Mouse (Mus musculus): ENCODE data around the gene BC051142. TPM values are rescaled to one million over a fixed set of nuclear protein-coding genes. Genes with fewer than 3 reads are reported as not detected.

The BC051142 gene
- polyA plus RNA-seq, 1 experiment = not detected

DNA sequence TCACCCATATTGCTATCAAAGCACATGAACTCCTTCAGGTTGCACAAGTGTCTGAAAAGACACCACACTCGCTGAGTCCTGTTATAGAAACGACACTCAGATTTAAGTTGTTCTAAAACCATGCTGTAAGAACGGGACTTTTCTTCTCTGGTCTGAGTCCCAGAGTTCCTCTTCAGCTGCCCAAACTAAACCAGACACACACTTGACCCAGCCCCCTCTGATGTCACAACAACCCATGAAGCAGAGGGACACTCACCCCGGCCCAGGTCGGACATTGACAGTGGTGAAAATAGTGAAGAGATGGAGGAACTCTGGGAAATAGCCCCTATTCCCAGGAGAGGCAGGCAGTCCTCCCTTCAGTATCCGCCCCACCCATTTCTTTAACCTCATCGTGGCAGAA, 7.1 kb upstream of the BC051142 start:
- H3K36me3 ChIP-seq (ENCODE audit: control insufficient read depth) = no peaks in the 10 kb centered on the region
- H3K9me3 ChIP-seq (ENCODE audit: control insufficient read depth, low read length) = no peaks in the 10 kb centered on the region; the same call in 1 of the 2 replicates
- TF ChIP-seq GATA1 (IDR thresholded peaks at IDR 0.05; ENCODE audit: low read length) (no peak), TAL1 (IDR thresholded peaks at IDR 0.05; ENCODE audit: low read length) (no peak)
- H3K27me3 ChIP-seq (ENCODE audit: control insufficient read depth) = peaks cover 18% of the 10 kb centered on the region
- H3K4me3 ChIP-seq (replicated peaks) = no peak overlapping the region
- H3K4me1 ChIP-seq (ENCODE audit: control insufficient read depth) = no peaks in the 10 kb centered on the region

DNA sequence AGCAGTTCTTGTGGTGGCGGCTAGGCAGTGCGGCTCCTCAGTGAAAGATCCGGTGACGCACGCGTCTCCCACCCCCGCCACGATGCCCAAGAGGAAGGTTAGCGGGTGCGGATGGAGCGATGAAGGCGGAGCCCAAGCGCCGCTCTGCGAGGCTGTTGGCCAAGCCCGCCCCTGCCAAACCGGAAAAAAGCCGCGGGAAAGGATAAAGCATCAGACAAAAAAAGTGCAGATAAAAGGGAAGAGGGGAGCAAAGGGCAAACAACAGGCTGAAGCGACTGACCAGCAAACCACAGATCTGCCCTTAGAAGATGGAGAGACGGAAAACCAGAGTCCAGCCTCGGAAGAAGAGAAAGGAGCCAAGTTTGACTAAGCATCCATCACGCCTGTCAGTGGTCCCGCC, 6.3 kb upstream of the BC051142 start:
- Histone ChIP-seq H3K36me3 (ENCODE audit: control insufficient read depth) (no peaks in the 10 kb centered on the region), H3K27me3 (ENCODE audit: control insufficient read depth) (peaks cover 18% of the 10 kb centered on the region), H3K4me1 (ENCODE audit: control insufficient read depth) (no peaks in the 10 kb centered on the region), H3K9me3 (ENCODE audit: control insufficient read depth, low read length) (no peaks in the 10 kb centered on the region; the same call in 1 of the 2 replicates), H3K4me3 (replicated peaks) (no peak overlapping the region)
- no peak for TF ChIP-seq GATA1 (IDR thresholded peaks at IDR 0.05; ENCODE audit: low read length)

DNA sequence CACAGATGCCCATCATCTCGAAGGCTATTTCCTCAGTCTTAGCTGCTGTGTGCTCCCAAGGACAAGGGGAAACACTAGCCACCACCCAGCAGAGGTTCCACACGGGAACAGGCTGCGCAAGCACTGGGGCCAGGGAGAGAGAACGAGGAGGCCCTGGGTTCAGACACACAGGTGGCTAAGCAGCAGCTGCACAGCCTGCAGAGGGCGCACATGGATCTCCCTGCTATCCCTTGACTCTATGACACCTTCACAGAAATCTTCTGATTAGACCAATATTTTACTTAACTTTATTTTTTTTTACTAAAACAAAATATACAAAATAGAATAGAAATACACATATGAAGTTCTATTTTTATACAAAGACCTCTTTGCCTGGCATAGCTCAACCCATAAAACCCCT, 1.3 kb upstream of the BC051142 start:
- H3K4me1 ChIP-seq (ENCODE audit: control insufficient read depth) = peaks cover 8% of the 10 kb centered on the region
- H3K9me3 ChIP-seq (ENCODE audit: control insufficient read depth, low read length) = no peaks in the 10 kb centered on the region
- H3K4me3 ChIP-seq (replicated peaks) = no peak overlapping the region
- H3K36me3 ChIP-seq (ENCODE audit: control insufficient read depth) = no peaks in the 10 kb centered on the region
- TF ChIP-seq GATA1 (IDR thresholded peaks at IDR 0.05; ENCODE audit: low read length) (no peak), TAL1 (IDR thresholded peaks at IDR 0.05; ENCODE audit: low read length) (no peak)
- H3K27me3 ChIP-seq (ENCODE audit: control insufficient read depth) = peaks cover 28% of the 10 kb centered on the region

DNA sequence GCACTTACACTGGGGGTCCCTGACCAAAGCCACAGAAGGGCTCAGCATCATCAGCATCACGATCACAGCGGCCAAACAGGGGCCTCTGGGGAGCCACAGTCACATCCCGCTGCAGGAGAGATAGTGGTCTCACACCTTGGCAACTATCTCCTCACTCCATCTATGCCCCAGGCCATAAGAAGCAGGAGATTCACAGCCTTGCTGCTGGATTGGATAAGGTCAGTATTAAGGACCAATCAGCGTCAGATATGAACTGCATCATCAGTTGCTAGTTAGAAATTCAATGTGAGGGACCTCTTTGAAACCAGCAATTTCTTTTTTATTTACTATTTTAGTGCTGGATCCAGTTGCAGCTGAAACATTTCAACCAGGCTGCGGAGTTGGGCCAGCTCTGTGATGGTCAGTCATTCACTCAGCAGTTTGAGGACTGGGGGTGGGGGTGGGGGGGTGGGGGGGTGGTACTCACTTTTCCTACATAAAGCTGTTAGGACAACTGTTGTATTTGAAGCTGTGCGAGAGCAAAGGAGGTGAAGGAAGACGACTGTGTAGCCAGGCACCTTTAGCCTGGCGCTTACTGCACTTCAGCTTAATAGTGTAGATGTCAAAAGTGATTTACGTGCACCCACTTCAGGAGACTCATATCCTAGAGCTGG, 436 bp upstream of the BC051142 start:
- H3K9me3 ChIP-seq (ENCODE audit: control insufficient read depth, low read length) = no peaks in the 10 kb centered on the region
- no peaks in the 10 kb centered on the region for H3K36me3 ChIP-seq (ENCODE audit: control insufficient read depth)
- peak overlapping the region; percentile 51 for H3K4me3 ChIP-seq (replicated peaks)
- H3K4me1 ChIP-seq (ENCODE audit: control insufficient read depth) = peaks cover 8% of the 10 kb centered on the region
- peaks cover 24% of the 10 kb centered on the region for H3K27me3 ChIP-seq (ENCODE audit: control insufficient read depth)
- no peak for TF ChIP-seq GATA1 (IDR thresholded peaks at IDR 0.05; ENCODE audit: low read length)
- no peak for TF ChIP-seq TAL1 (IDR thresholded peaks at IDR 0.05; ENCODE audit: low read length)

DNA sequence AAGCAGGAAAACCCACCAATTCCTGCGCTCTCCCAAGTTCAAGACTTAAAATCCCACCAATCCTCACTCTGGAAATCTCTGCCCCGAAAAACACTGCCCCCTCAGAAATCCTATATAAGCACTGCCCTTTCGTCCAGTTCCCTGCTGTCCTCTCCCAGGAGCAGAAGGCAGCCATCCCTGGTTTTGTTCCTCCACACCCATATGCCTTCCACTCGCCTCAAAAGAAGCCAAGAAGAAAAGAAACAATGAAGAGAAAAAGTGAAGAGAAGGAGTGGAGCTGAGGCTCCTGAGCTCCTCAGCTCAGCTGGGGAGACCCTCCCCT, 735 bp downstream of the BC051142 start:
- no peak overlapping the region for H3K4me3 ChIP-seq (replicated peaks)
- no peaks in the 10 kb centered on the region for H3K36me3 ChIP-seq (ENCODE audit: control insufficient read depth)
- TF ChIP-seq TAL1 (IDR thresholded peaks at IDR 0.05; ENCODE audit: low read length) (no peak), GATA1 (IDR thresholded peaks at IDR 0.05; ENCODE audit: low read length) (no peak)
- peaks cover 8% of the 10 kb centered on the region for H3K4me1 ChIP-seq (ENCODE audit: control insufficient read depth)
- H3K9me3 ChIP-seq (ENCODE audit: control insufficient read depth, low read length) = no peaks in the 10 kb centered on the region
- peaks cover 24% of the 10 kb centered on the region for H3K27me3 ChIP-seq (ENCODE audit: control insufficient read depth)

DNA sequence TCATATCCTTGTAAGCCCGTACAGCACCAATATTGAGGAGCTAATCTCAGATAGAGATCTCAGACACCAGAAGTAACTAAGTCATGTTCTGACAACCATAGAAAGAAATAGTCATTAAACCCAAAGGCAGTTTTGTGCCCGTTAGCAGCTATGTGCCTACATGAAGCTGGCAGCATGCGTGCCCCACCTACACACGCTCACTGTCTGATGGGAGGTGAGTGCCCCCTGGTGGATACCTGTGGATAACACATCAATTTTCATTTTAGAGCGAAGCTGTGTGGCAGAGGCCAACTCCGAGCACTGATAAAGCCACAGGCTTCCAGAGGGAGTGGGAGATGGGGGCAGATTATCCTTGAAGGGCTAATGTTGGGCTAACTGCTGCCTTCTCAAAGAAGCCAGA, 12.5 kb downstream of the BC051142 start:
- TF ChIP-seq GATA1 (IDR thresholded peaks at IDR 0.05; ENCODE audit: low read length) (no peak), TAL1 (IDR thresholded peaks at IDR 0.05; ENCODE audit: low read length) (no peak)
- Histone ChIP-seq H3K27me3 (ENCODE audit: control insufficient read depth) (no peaks in the 10 kb centered on the region), H3K4me3 (replicated peaks) (no peak overlapping the region), H3K36me3 (ENCODE audit: control insufficient read depth) (no peaks in the 10 kb centered on the region), H3K4me1 (ENCODE audit: control insufficient read depth) (no peaks in the 10 kb centered on the region), H3K9me3 (ENCODE audit: control insufficient read depth, low read length) (no peaks in the 10 kb centered on the region)

DNA sequence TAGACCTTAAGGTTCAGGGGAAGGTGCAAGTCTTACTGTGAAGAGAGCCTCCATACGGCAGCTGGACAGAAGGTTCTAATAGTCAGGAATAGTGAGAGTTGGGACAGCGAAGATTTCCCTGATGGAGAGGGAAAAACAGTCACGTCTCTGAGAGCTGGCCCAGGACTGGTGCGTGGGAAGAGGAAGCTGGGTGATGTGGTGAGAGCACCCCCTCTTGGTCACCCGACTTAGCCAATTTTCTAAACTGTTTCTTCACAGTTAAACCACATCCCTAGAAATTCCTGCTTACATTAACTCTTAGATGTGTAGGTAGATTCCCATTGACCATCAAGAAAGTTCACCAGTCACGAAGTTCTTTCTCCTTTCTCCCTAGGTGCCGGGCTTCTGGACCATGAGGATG, 21.4 kb downstream of the BC051142 start:
- no peaks in the 10 kb centered on the region for H3K27me3 ChIP-seq (ENCODE audit: control insufficient read depth)
- no peaks in the 10 kb centered on the region for H3K9me3 ChIP-seq (ENCODE audit: control insufficient read depth, low read length)
- H3K4me3 ChIP-seq (replicated peaks) = no peak overlapping the region
- H3K36me3 ChIP-seq (ENCODE audit: control insufficient read depth) = no peaks in the 10 kb centered on the region
- TF ChIP-seq GATA1 (IDR thresholded peaks at IDR 0.05; ENCODE audit: low read length) (no peak), TAL1 (IDR thresholded peaks at IDR 0.05; ENCODE audit: low read length) (no peak)
- no peaks in the 10 kb centered on the region for H3K4me1 ChIP-seq (ENCODE audit: control insufficient read depth)

DNA sequence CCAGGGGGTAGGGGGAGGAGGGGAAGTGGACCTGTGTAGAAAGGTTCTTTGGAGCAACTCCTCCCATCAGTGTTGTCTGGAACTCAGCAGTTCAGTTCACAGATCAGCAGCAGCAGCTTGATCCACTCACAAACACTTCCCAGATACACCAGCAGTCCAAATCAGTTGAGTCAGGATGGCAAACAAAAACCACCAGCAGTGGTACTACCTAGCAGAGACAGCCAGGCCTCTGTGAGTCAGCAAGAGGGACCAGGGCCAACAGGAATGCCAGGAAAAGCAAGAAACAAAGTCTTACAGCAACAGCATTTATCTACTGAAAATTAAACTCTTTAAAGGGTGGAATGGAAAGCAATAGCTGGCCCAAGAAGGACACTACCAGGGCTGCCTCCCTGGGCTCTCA, 29.0 kb downstream of the BC051142 start:
- TF ChIP-seq GATA1 (IDR thresholded peaks at IDR 0.05; ENCODE audit: low read length) (no peak), TAL1 (IDR thresholded peaks at IDR 0.05; ENCODE audit: low read length) (no peak)
- Histone ChIP-seq H3K4me1 (ENCODE audit: control insufficient read depth) (no peaks in the 10 kb centered on the region), H3K36me3 (ENCODE audit: control insufficient read depth) (no peaks in the 10 kb centered on the region), H3K9me3 (ENCODE audit: control insufficient read depth, low read length) (no peaks in the 10 kb centered on the region), H3K4me3 (replicated peaks) (no peak overlapping the region), H3K27me3 (ENCODE audit: control insufficient read depth) (no peaks in the 10 kb centered on the region)

DNA sequence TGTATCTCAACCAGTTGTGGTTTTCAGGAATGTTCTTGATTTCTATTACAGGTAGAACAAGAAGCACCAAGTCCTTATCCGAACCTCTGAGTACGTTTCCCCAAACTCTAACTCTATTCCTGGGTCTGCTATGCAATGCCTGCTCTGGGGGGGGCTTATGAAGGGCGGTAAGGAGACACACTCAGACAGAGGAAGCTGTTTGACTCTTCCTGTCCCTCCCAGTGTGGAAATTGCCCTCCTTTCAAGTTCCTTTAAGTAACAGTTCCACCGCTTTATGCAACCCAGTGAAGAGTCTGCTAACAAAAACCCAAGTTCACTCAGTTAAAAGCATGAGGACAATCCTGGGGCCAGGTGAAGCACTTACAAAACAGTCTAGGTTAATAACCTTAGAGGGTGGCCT, 38.5 kb downstream of the BC051142 start:
- Histone ChIP-seq H3K27me3 (ENCODE audit: control insufficient read depth) (no peaks in the 10 kb centered on the region), H3K9me3 (ENCODE audit: control insufficient read depth, low read length) (peaks cover 3% of the 10 kb centered on the region; the same call in 1 of the 2 replicates), H3K4me1 (ENCODE audit: control insufficient read depth) (no peaks in the 10 kb centered on the region), H3K36me3 (ENCODE audit: control insufficient read depth) (no peaks in the 10 kb centered on the region), H3K4me3 (replicated peaks) (no peak overlapping the region)
- TF ChIP-seq TAL1 (IDR thresholded peaks at IDR 0.05; ENCODE audit: low read length) (no peak), GATA1 (IDR thresholded peaks at IDR 0.05; ENCODE audit: low read length) (no peak)

DNA sequence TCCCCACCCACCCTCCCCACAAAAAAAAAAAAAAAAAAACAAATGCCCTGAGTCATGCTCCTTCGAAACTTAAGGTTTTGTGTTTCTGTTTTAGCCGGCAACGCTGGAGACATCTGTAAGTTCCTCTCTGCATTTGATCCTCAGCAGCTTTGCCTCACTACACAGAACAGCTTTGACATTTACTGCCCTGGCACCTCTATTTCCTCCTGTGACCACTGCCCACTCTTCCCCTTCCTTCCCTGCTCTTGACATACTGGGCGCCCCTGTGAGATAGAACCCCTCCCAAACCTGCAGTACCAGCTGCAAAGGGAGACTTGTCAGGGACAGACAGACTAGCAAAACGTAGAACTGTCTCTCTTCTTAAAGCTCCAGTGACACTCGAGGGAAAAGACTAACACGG, 39.0 kb downstream of the BC051142 start:
- Histone ChIP-seq H3K4me1 (ENCODE audit: control insufficient read depth) (no peaks in the 10 kb centered on the region), H3K9me3 (ENCODE audit: control insufficient read depth, low read length) (peaks cover 3% of the 10 kb centered on the region; the same call in 1 of the 2 replicates), H3K27me3 (ENCODE audit: control insufficient read depth) (no peaks in the 10 kb centered on the region), H3K36me3 (ENCODE audit: control insufficient read depth) (no peaks in the 10 kb centered on the region), H3K4me3 (replicated peaks) (no peak overlapping the region)
- no peak for TF ChIP-seq GATA1 (IDR thresholded peaks at IDR 0.05; ENCODE audit: low read length)
- no peak for TF ChIP-seq TAL1 (IDR thresholded peaks at IDR 0.05; ENCODE audit: low read length)

Data from erythroblast, embryonic 14.5 days (primary cell).